ENCODE assay signal across 8 mouse cellular contexts in genomic region chr12:79661270-79661669, GRCm38 (mm10).
DNase-seq lines count a peak whose midpoint lies in the region; ATAC-seq and TF ChIP-seq lines count a peak whose summit lies in the region.

No protein-coding gene starts in this region.

- whole genome bisulfite sequencing in midbrain, embryonic 10.5 days: 7% methylated on average over 2 of the region's 2 CpGs
- WGBS in midbrain, embryonic 16.5 days: 4% methylated on average over 2 of the region's 2 CpGs
- whole genome bisulfite sequencing in intestine, postnatal 0 days: 16% methylated on average over 2 of the region's 2 CpGs

- H3K36me3 ChIP-seq in midbrain, embryonic 10.5 days: no peaks in the 10 kb centered on the region
- no peaks in the 10 kb centered on the region for H3K36me3 ChIP-seq in midbrain, embryonic 16.5 days (ENCODE audit: control insufficient read depth, insufficient read depth, low read length)
- no peaks in the 10 kb centered on the region for H3K36me3 ChIP-seq in intestine, postnatal 0 days (ENCODE audit: control insufficient read depth, insufficient read depth)

- H3K4me1 ChIP-seq in midbrain, embryonic 10.5 days: peaks cover 24% of the 10 kb centered on the region
- H3K4me1 ChIP-seq in midbrain, embryonic 16.5 days (ENCODE audit: control insufficient read depth, insufficient read depth, low read length): peaks cover 5% of the 10 kb centered on the region; the same call in 1 of the 2 replicates
- peaks cover 13% of the 10 kb centered on the region for H3K4me1 ChIP-seq in intestine, postnatal 0 days (replicated peaks; ENCODE audit: control insufficient read depth, insufficient read depth, low read length)

- H3K9me3 ChIP-seq in midbrain, embryonic 10.5 days (replicated peaks): no peaks in the 10 kb centered on the region
- H3K9me3 ChIP-seq in midbrain, embryonic 16.5 days (replicated peaks; ENCODE audit: control insufficient read depth, low read length, poor library complexity, severe bottlenecking): no peaks in the 10 kb centered on the region
- H3K9me3 ChIP-seq in intestine, postnatal 0 days (ENCODE audit: control insufficient read depth): no peaks in the 10 kb centered on the region

- H3K9ac ChIP-seq in midbrain, embryonic 16.5 days (ENCODE audit: low read depth, low read length): no peak overlapping the region
- H3K9ac ChIP-seq in intestine, postnatal 0 days (ENCODE audit: low read depth, low read length): no peak overlapping the region

- no peak for ATAC-seq in midbrain, embryonic 16.5 days
- peak; percentile 52 for ATAC-seq in intestine, postnatal 0 days

- peak; percentile 5 for DNase-seq in cerebellum, adult 11-12 months
- no peak for DNase-seq in cerebellum, adult 18-20 months
- DNase-seq in midbrain, embryonic 10.5 days (ENCODE audit: low spot score): peak; percentile 57
- peak; percentile 75 for DNase-seq in testis, postnatal 14 days (ENCODE audit: low spot score)
- DNase-seq in thymus, adult 18-20 months: no peak
- DNase-seq in kidney, postnatal 36 days: no peak

- no peaks in the 10 kb centered on the region; the same call in 1 of the 2 replicates for H3K27me3 ChIP-seq in midbrain, embryonic 10.5 days (ENCODE audit: low read depth, poor library complexity, severe bottlenecking)
- no peaks in the 10 kb centered on the region for H3K27me3 ChIP-seq in midbrain, embryonic 16.5 days (ENCODE audit: control insufficient read depth, insufficient read depth, low read depth, low read length)
- H3K27me3 ChIP-seq in intestine, postnatal 0 days (replicated peaks; ENCODE audit: control insufficient read depth, insufficient read depth, low read length): no peaks in the 10 kb centered on the region

- no peak overlapping the region for H3K4me3 ChIP-seq in midbrain, embryonic 10.5 days
- no peak overlapping the region for H3K4me3 ChIP-seq in midbrain, embryonic 16.5 days (ENCODE audit: low read depth, low read length)
- no peak overlapping the region for H3K4me3 ChIP-seq in intestine, postnatal 0 days (ENCODE audit: low read depth, low read length)

- peak overlapping the region; percentile 73 for H3K27ac ChIP-seq in midbrain, embryonic 10.5 days (replicated peaks)
- no peak overlapping the region for H3K27ac ChIP-seq in midbrain, embryonic 16.5 days (ENCODE audit: low read length)
- no peak overlapping the region for H3K27ac ChIP-seq in intestine, postnatal 0 days (ENCODE audit: low read depth, low read length)

- H3K4me2 ChIP-seq in midbrain, embryonic 16.5 days (ENCODE audit: low read length): no peak overlapping the region
- H3K4me2 ChIP-seq in intestine, postnatal 0 days (replicated peaks; ENCODE audit: low read depth): no peak overlapping the region

- TF ChIP-seq CTCF in intestine, postnatal 0 days (IDR thresholded peaks at IDR 0.05; ENCODE audit: low read depth): no peak

Comparison
In these comparisons a context has a peak if more than half of its experiments do, and no peak if none do; other contexts are left out.
1. DNase-seq: peak in cerebellum, adult 11-12 months (single experiment), midbrain, embryonic 10.5 days (single experiment) and testis, postnatal 14 days (single experiment); none in cerebellum, adult 18-20 months (0 of 2), thymus, adult 18-20 months (0 of 2) and kidney, postnatal 36 days (0 of 2).